Mouse (Mus musculus) adrenal gland, postnatal 4 days (tissue): ENCODE results near the gene Pmpcb. TPM values are rescaled to one million over a fixed set of nuclear protein-coding genes. Genes with fewer than 3 reads are reported as not detected.

Source experiments
- DNase-seq, 2 experiments: peaks; one replicate each; pipeline ENCODE4 v3.0.0; 2021 to 2022; ENCODE audit warnings: low spot score in 2 of 2, mixed read lengths in 2 of 2
- total RNA-seq, 2 experiments: library from RNA; stranded (reverse); gene quantifications; 2 replicates each; pipeline ENCODE4 v1.2.3; 2021

The Pmpcb gene
- total RNA-seq, 2 experiments from 2014 or later, result 213 to 227 TPM

GRCm38 (mm10) chr5:21729107-21729506, 7.8 kb upstream of the Pmpcb start:
- DNase-seq, result no peak

GRCm38 (mm10) chr5:21732177-21732911, 4.6 kb upstream of the Pmpcb start:
- no peak for DNase-seq

DNA sequence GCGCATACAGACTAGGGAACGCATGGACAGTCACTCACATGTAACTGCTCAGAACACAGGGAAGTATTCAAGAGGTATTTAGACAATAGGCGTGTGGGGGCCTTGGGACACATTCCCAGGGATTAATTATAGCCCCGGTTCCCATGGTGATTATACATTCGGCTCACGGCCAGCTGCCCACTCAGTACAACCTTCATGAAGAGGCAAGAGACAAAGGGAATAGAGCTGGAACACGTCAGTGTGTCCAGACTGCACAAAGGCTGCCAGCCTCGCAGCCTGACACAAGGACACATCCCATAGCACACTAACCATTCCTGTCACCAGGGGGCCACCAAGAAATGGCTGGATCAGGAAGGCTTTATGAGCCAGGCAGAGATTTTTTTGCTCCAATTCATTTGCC, 4.0 kb upstream of the Pmpcb start:
- peak; percentile 37 to 57 for DNase-seq

GRCm38 (mm10) chr5:21735100-21735499, 1.8 kb upstream of the Pmpcb start:
- no peak for DNase-seq

- peak; percentile 44 to 69 for DNase-seq
Observed at GRCm38 (mm10) chr5:21735584-21735983, 1.4 kb upstream of the Pmpcb start.

- no peak for DNase-seq
Observed at GRCm38 (mm10) chr5:21736046-21736445, 895 bp upstream of the Pmpcb start.

- DNase-seq, result no peak
Observed at GRCm38 (mm10) chr5:21737620-21738019, 679 bp downstream of the Pmpcb start.

DNA sequence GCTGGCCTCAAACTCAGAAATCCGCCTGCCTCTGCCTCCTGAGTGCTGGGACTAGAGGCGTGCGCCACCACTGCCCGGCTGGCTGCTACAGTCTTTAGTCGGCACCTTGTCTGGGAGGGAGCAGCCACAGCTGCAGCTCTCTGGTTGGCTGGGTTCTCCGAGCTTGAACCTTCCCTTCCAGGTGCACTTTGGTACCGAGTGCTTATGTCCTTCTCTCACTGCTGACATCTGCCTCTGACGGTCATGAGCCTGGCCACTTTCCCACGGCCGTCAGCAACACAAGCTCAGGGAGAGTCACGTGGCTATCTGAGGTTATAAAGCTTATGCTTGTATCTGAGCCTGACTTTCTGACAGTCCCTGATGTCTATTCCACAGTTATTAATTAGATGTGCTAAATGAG, 2.2 kb downstream of the Pmpcb start:
- no peak for DNase-seq

DNA sequence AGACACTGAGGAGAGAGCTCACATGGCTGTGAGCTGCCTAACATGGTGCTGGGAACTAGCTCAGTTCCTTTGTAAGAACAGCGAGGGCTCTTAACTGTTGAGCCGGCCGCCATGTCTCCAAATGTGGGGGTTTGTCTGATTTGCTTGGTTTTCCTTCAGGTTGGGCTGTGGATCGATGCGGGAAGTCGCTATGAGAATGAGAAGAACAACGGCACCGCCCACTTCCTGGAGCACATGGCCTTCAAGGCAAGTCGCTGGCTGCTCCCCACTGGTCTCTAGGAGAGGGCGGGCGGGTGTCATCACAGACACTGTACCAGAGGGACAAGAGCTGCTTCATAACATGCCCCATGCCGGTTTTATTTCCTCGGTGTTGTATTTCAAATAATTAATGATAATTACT, 2.9 kb downstream of the Pmpcb start:
- DNase-seq, result no peak

DNA sequence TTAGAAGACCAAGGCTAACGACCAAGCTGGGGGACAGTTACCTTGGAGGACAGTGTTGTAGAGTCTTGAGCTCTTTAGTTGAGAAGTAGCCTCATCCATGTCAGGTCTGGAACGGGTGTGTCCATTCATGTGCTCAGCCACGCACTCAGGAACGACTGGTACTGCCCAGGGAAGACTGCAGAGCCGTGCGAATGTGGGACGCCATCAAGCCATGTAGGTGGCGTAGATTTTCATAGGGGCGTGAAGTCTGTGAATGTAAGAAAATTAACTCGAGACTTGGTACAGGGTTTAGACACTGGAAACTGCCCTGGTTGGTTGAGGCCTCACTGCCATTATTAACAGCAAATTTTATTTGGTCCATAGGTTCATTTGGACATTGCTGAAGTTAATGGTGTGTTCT, 6.7 kb downstream of the Pmpcb start:
- no peak for DNase-seq

DNA sequence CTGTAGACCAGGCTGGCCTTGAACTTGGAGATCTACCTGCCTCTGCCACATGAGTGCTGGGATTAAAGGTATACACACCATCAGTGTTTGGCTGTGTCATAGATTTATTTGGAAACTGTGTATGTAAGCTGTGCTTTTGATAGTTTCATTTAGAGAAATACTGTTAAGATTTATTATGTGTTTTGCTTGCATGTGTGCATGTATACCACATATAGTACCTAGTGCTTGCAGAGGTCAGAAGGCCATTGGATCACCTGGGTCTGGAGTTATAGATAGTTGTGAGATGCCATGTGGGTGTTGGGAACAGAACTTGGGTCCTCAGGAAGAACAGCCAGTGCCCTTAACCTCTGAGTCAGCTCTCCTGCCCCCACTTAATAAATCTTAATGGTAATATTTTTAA, 7.7 kb downstream of the Pmpcb start:
- DNase-seq, result no peak

GRCm38 (mm10) chr5:21745966-21746365, 9.0 kb downstream of the Pmpcb start:
- DNase-seq, result no peak

GRCm38 (mm10) chr5:21768506-21768905, 31.6 kb downstream of the Pmpcb start:
- DNase-seq, result no peak

- no peak for DNase-seq
Observed at GRCm38 (mm10) chr5:21769841-21770240, 32.9 kb downstream of the Pmpcb start.

GRCm38 (mm10) chr5:21776491-21776890, 39.5 kb downstream of the Pmpcb start:
- no peak for DNase-seq

GRCm38 (mm10) chr5:21784161-21785052, 47.5 kb downstream of the Pmpcb start:
- no peak for DNase-seq

DNA sequence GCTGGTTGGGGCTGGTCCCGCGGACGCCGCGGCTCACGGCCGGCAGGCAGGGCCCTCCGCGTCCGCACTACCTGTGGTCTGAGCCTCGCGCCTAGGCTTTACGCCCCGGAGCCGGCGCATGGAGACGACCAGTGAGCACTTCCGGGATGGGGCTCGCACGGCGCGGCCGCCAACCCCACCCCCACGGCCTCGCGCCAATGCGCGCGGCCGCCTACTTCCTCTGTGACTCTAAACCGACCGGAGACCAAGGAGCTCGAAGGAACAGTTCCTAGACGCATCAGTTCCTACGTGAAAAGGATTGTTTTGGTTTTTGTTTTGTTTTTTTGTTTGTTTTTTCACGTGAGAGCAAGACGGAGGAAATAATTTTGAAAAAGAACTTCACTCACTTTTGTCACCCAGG, 48.1 kb downstream of the Pmpcb start, which contains the start of the genes Dnajc2 and Psmc2:
Gene Dnajc2, minus strand, starts transcription at position 199 of the 400 bp plus-strand sequence.
Gene Psmc2, plus strand, starts transcription at position 231 of the 400 bp plus-strand sequence.
- DNase-seq, result peak; percentile 72 to 79

- no peak for DNase-seq
Observed at GRCm38 (mm10) chr5:21785776-21786175, 48.8 kb downstream of the Pmpcb start.

GRCm38 (mm10) chr5:21786258-21787185, 49.6 kb downstream of the Pmpcb start:
- DNase-seq, result peak; percentile 84 to 87

DNA sequence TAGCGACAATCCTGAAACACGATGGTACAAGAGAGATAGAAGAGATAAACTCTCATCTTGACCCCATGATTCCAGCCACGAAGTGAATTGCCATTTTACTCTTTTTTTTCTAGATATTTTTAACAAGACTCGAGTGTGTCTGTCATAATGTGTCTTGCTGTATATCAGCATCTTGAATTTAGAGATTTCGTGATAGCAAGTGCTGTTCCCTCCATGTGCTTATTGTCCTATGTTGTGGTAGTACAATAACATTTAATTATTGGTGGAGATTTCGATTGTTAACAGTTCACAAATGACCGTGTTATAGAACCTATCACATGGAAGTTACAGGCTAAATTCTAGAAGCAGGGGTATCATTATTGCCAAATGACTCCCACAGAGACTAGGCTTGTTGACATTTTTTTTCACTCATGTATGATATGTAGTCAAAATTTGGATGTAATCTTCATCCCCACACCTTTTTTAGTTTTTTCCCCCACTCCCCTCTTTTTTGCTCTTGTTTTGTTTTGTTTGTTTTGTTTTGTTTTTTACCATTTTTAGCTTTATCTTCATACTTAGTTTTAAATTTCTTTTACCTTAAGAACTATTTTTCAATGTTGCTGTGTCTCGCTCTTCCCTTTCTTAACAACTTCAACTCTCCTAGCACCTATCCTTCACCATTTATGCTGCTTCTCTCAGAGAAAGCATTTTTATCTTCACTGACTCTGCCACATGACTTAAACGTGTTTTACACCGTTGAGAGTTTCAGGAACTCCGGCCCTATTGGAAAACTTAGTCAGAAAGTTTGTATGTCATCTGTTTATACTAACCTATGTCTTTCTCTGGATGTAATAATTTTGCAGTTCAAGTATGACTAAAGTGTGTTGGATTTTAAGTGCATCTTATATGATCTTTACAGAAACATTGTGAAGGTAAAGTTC, 50.5 kb downstream of the Pmpcb start:
- no peak for DNase-seq
